Mouse (Mus musculus) cortical plate, adult 2 months (tissue): ENCODE results near the gene Gm20671.

Experiments
- CTCF ChIP-seq: fragments of 200-500 bp; IDR thresholded peaks from 2 replicates; pipeline ENCODE4 v1.5.1; 2011; ENCODE audit warnings: mild to moderate bottlenecking, control low read depth, low read length; ENCODE audit not compliant: insufficient read depth; ENCODE audit errors: extremely low read depth
- POLR2A ChIP-seq: fragments of 200-500 bp; IDR thresholded peaks from 2 replicates; pipeline ENCODE4 v1.6.1; 2011; ENCODE audit warnings: mild to moderate bottlenecking, low read length, control low read depth; ENCODE audit not compliant: insufficient read depth; ENCODE audit errors: extremely low read depth

GRCm38 (mm10) chr5:32711485-32711884, 115.4 kb downstream of the Gm20671 start:
- TF ChIP-seq CTCF, result no peak
- TF ChIP-seq POLR2A, result no peak
